Mouse (Mus musculus): ENCODE measurements around the gene Ahdc1. TPM values are rescaled to one million over a fixed set of nuclear protein-coding genes. Genes with fewer than 3 reads are reported as not detected.

Gene Ahdc1
- polyA plus RNA-seq, 1 experiment = 25.8 TPM

- no peak for DNase-seq
- WGBS = 75% methylated on average over 8 of the region's 8 CpGs
- peaks cover 7% of the 10 kb centered on the region for H3K4me1 ChIP-seq (ENCODE audit: control insufficient read depth, insufficient read depth, low read length)
- H3K4me3 ChIP-seq (replicated peaks; ENCODE audit: extremely low read depth, low read depth, low read length) = no peak overlapping the region
- TF ChIP-seq CTCF (IDR thresholded peaks at IDR 0.05; ENCODE audit: insufficient read depth, low read length) = no peak
- no peak for TF ChIP-seq POLR2A (IDR thresholded peaks at IDR 0.05; ENCODE audit: borderline replicate concordance, extremely low read depth, low read depth, low read length)
Observed at GRCm38 (mm10) chr4:133074894-133075572, 64.0 kb downstream of the Ahdc1 start.

- DNase-seq = no peak
- no peaks in the 10 kb centered on the region; the same call in 1 of the 2 replicates for H3K4me1 ChIP-seq (ENCODE audit: control insufficient read depth, insufficient read depth, low read length)
- WGBS = 44% methylated on average over 5 of the region's 5 CpGs
- TF ChIP-seq POLR2A (IDR thresholded peaks at IDR 0.05; ENCODE audit: borderline replicate concordance, extremely low read depth, low read depth, low read length) = no peak
- TF ChIP-seq CTCF (IDR thresholded peaks at IDR 0.05; ENCODE audit: insufficient read depth, low read length) = no peak
- no peak overlapping the region for H3K4me3 ChIP-seq (replicated peaks; ENCODE audit: extremely low read depth, low read depth, low read length)
Observed at GRCm38 (mm10) chr4:133078947-133079346, 67.9 kb downstream of the Ahdc1 start.

- H3K4me3 ChIP-seq (replicated peaks; ENCODE audit: extremely low read depth, low read depth, low read length) = no peak overlapping the region
- no peak for DNase-seq
- 0 out of 2 replicates have a peak, but pooled peaks cover 2% of the 10 kb centered on the region for H3K4me1 ChIP-seq (ENCODE audit: control insufficient read depth, insufficient read depth, low read length)
- no peak for TF ChIP-seq CTCF (IDR thresholded peaks at IDR 0.05; ENCODE audit: insufficient read depth, low read length)
- no peak for TF ChIP-seq POLR2A (IDR thresholded peaks at IDR 0.05; ENCODE audit: borderline replicate concordance, extremely low read depth, low read depth, low read length)
- 56% methylated on average over 7 of the region's 7 CpGs for WGBS
Observed at GRCm38 (mm10) chr4:133079416-133080113, 68.5 kb downstream of the Ahdc1 start.

GRCm38 (mm10) chr4:133080862-133081261 is 69.8 kb downstream of the Ahdc1 start:
- 89% methylated on average over 3 of the region's 3 CpGs for WGBS
- H3K4me1 ChIP-seq (ENCODE audit: control insufficient read depth, insufficient read depth, low read length) = peaks cover 13% of the 10 kb centered on the region
- no peak for TF ChIP-seq POLR2A (IDR thresholded peaks at IDR 0.05; ENCODE audit: borderline replicate concordance, extremely low read depth, low read depth, low read length)
- TF ChIP-seq CTCF (IDR thresholded peaks at IDR 0.05; ENCODE audit: insufficient read depth, low read length) = no peak
- DNase-seq = no peak
- H3K4me3 ChIP-seq (replicated peaks; ENCODE audit: extremely low read depth, low read depth, low read length) = no peak overlapping the region

GRCm38 (mm10) chr4:133082216-133082773 is 71.2 kb downstream of the Ahdc1 start:
- Histone ChIP-seq H3K4me1 (ENCODE audit: control insufficient read depth, insufficient read depth, low read length) (peaks cover 17% of the 10 kb centered on the region), H3K4me3 (replicated peaks; ENCODE audit: extremely low read depth, low read depth, low read length) (no peak overlapping the region)
- WGBS = 69% methylated on average over 6 of the region's 6 CpGs
- no peak for DNase-seq
- TF ChIP-seq CTCF (IDR thresholded peaks at IDR 0.05; ENCODE audit: insufficient read depth, low read length) (no peak), POLR2A (IDR thresholded peaks at IDR 0.05; ENCODE audit: borderline replicate concordance, extremely low read depth, low read depth, low read length) (no peak)

GRCm38 (mm10) chr4:133083991-133084861 is 73.2 kb downstream of the Ahdc1 start:
- Histone ChIP-seq H3K4me3 (replicated peaks; ENCODE audit: extremely low read depth, low read depth, low read length) (no peak overlapping the region), H3K4me1 (ENCODE audit: control insufficient read depth, insufficient read depth, low read length) (peaks cover 19% of the 10 kb centered on the region)
- 6% methylated on average over 3 of the region's 3 CpGs for WGBS
- peak; percentile 33 for DNase-seq
- no peak for TF ChIP-seq POLR2A (IDR thresholded peaks at IDR 0.05; ENCODE audit: borderline replicate concordance, extremely low read depth, low read depth, low read length)

GRCm38 (mm10) chr4:133085011-133085782 is 74.1 kb downstream of the Ahdc1 start:
- TF ChIP-seq POLR2A (IDR thresholded peaks at IDR 0.05; ENCODE audit: borderline replicate concordance, extremely low read depth, low read depth, low read length) (peak; percentile 4; the same call in 1 of the 2 replicates), CTCF (IDR thresholded peaks at IDR 0.05; ENCODE audit: insufficient read depth, low read length) (no peak)

GRCm38 (mm10) chr4:133085783-133086342 is 74.8 kb downstream of the Ahdc1 start:
- no peak for DNase-seq
- TF ChIP-seq CTCF (IDR thresholded peaks at IDR 0.05; ENCODE audit: insufficient read depth, low read length) (no peak), POLR2A (IDR thresholded peaks at IDR 0.05; ENCODE audit: borderline replicate concordance, extremely low read depth, low read depth, low read length) (no peak)
- 44% methylated on average over 12 of the region's 12 CpGs for WGBS
- Histone ChIP-seq H3K4me3 (replicated peaks; ENCODE audit: extremely low read depth, low read depth, low read length) (no peak overlapping the region), H3K4me1 (ENCODE audit: control insufficient read depth, insufficient read depth, low read length) (peaks cover 29% of the 10 kb centered on the region)

More at GRCm38 (mm10) chr4:133085011-133085782, 74.1 kb downstream of the Ahdc1 start:
- peak overlapping the region; percentile 50 for H3K4me3 ChIP-seq (replicated peaks; ENCODE audit: extremely low read depth, low read depth, low read length)
- peak; percentile 46 for DNase-seq
- 3% methylated on average over 53 of the region's 53 CpGs for WGBS
- H3K4me1 ChIP-seq (ENCODE audit: control insufficient read depth, insufficient read depth, low read length) = peaks cover 23% of the 10 kb centered on the region

Measured in lung, adult 2 months (tissue).